Mouse (Mus musculus): ENCODE measurements around the gene 4933434E20Rik. TPM values are rescaled to one million over a fixed set of nuclear protein-coding genes. Genes with fewer than 3 reads are reported as not detected.

The 4933434E20Rik gene
- polyA plus RNA-seq, 1 experiment: 67.6 TPM

GRCm38 (mm10) chr3:90115526-90115925 is 64.1 kb downstream of the 4933434E20Rik start:
- H3K36me3 ChIP-seq (ENCODE audit: control insufficient read depth, insufficient read depth): no peaks in the 10 kb centered on the region
- no peaks in the 10 kb centered on the region for H3K79me3 ChIP-seq (ENCODE audit: low read depth)
- TF ChIP-seq FOSL1 (IDR thresholded peaks at IDR 0.05; ENCODE audit: insufficient read depth, low read length, poor library complexity, severe bottlenecking) (no peak), MAX (IDR thresholded peaks at IDR 0.05) (no peak), CTCF (IDR thresholded peaks at IDR 0.05; ENCODE audit: control insufficient read depth, insufficient read depth, insufficient read length) (no peak), USF1 (IDR thresholded peaks at IDR 0.05; ENCODE audit: low read depth) (no peak), CEBPB (IDR thresholded peaks at IDR 0.05; ENCODE audit: low read depth) (no peak)
- no peak overlapping the region for H3K4me3 ChIP-seq (ENCODE audit: insufficient read depth, poor library complexity, severe bottlenecking)
- no peaks in the 10 kb centered on the region for H3K27me3 ChIP-seq (ENCODE audit: control insufficient read depth, insufficient read depth, insufficient read length)
- H3ac ChIP-seq (ENCODE audit: control insufficient read depth, insufficient read length, low read depth): no peak overlapping the region
- H3K79me2 ChIP-seq (ENCODE audit: control insufficient read depth, insufficient read depth): no peaks in the 10 kb centered on the region

Small RNA genes lying within 50 kb of the gene (microRNA-seq; reads per million reads assigned to microRNA genes)
- gene Mir190b (ENCODE audit: borderline microRNAs expressed) (24.5 reads per million, percentile 64 among the genes with 10 or more reads in this experiment), gene Mir7669 (ENCODE audit: borderline microRNAs expressed) (1.7 reads per million, percentile 36 among the genes with 10 or more reads in this experiment)

Other genes starting within 250 kb of the 4933434E20Rik start
- gene She, start 220.3 kb upstream of the 4933434E20Rik start, polyA plus RNA-seq (2012; fragmentation: generic; extraction: Trizol): not detected
- 1.2 TPM for gene Il6ra, start 138.4 kb upstream of the 4933434E20Rik start, polyA plus RNA-seq (2012; fragmentation: generic; extraction: Trizol)
- gene Atp8b2, start 88.1 kb upstream of the 4933434E20Rik start, polyA plus RNA-seq (2012; fragmentation: generic; extraction: Trizol): 26.8 TPM
- gene Hax1, start 52.9 kb upstream of the 4933434E20Rik start, polyA plus RNA-seq (2012; fragmentation: generic; extraction: Trizol): 296 TPM
- 110 TPM for gene Ubap2l, start 992 bp downstream of the 4933434E20Rik start, polyA plus RNA-seq (2012; fragmentation: generic; extraction: Trizol)
- gene Tpm3, start 21.0 kb downstream of the 4933434E20Rik start, polyA plus RNA-seq (2012; fragmentation: generic; extraction: Trizol): 341 TPM
- 0.47 TPM for gene Nup210l, start 52.5 kb downstream of the 4933434E20Rik start, polyA plus RNA-seq (2012; fragmentation: generic; extraction: Trizol)
- 4,707 TPM for gene Rps27, start 162.0 kb downstream of the 4933434E20Rik start, polyA plus RNA-seq (2012; fragmentation: generic; extraction: Trizol)
- gene Rab13, start 162.1 kb downstream of the 4933434E20Rik start, polyA plus RNA-seq (2012; fragmentation: generic; extraction: Trizol): 28.2 TPM
- gene Jtb, start 180.0 kb downstream of the 4933434E20Rik start, polyA plus RNA-seq (2012; fragmentation: generic; extraction: Trizol): 36.1 TPM
- 0.06 TPM for gene Creb3l4, start 191.9 kb downstream of the 4933434E20Rik start, polyA plus RNA-seq (2012; fragmentation: generic; extraction: Trizol)
- gene Slc39a1, start 196.5 kb downstream of the 4933434E20Rik start, polyA plus RNA-seq (2012; fragmentation: generic; extraction: Trizol): 82.1 TPM
- 25.7 TPM for gene Crtc2, start 202.5 kb downstream of the 4933434E20Rik start, polyA plus RNA-seq (2012; fragmentation: generic; extraction: Trizol)
- gene Dennd4b, start 213.5 kb downstream of the 4933434E20Rik start, polyA plus RNA-seq (2012; fragmentation: generic; extraction: Trizol): 2.6 TPM
- 14.2 TPM for gene Gatad2b, start 241.5 kb downstream of the 4933434E20Rik start, polyA plus RNA-seq (2012; fragmentation: generic; extraction: Trizol)

Data from C2C12 (cell line).